25 mouse cellular contexts compared by ENCODE assay signal in the genomic region with DNA sequence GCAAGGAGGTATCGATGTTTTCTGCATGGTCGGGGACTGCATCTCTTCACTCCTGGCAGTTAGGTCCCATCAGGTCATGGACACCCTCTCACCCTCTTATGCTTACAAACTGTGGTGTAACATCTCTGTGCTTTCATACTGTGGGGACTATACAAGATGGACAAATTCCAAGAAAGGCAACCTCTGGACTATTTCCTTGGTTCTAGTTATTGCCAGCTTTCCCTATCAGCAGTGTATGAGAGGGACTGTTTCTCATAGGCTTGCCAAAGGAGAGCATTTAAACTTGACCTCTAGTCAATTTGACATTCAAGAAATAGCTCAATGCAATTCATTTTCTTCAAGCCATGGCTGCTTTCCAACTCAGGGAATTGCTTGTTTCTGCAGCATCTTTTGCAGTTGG. TPM values are rescaled to one million over a fixed set of nuclear protein-coding genes. Genes with fewer than 3 reads are reported as not detected.
DNase-seq lines count a peak whose midpoint lies in the region; ATAC-seq and TF ChIP-seq lines count a peak whose summit lies in the region.
"Had no signal": no experiment of that assay in that cellular context is flagged by ENCODE, and none has a peak within 500 bp of the region (broad histone marks: within the 10 kb centered on the region; RNA-seq: fewer than 3 reads in every experiment).

No protein-coding gene starts in this region.

- H3K9ac ChIP-seq in lung, embryonic 14.5 days: no peak overlapping the region
- no peak overlapping the region for H3K9ac ChIP-seq in intestine, embryonic 15.5 days
- H3K9ac ChIP-seq: embryonic facial prominence, embryonic 12.5 days; embryonic facial prominence, embryonic 15.5 days; forebrain, postnatal 0 days; hindbrain, embryonic 12.5 days; hindbrain, embryonic 15.5 days had no signal

- DNase-seq in heart, embryonic 10.5 days (ENCODE audit: low spot score): peak; percentile 9
- no peak for DNase-seq in heart, adult 11 months
- peak; percentile 39 for DNase-seq in lung, embryonic 14.5 days
- no peak for DNase-seq in lung, postnatal 14 days
- no peak for DNase-seq in T-cell, adult 2 months (ENCODE audit: low spot score)
- no peak for DNase-seq in Muller cell, postnatal 12 days (ENCODE audit: inconsistent ontology term)
- DNase-seq: adrenal gland, adult 8-10 months; B cell, adult 2 months; cerebellum, adult 18-20 months; cerebellum, adult 9-10 months; cerebellum, postnatal 14 days; forebrain, postnatal 0 days; gastrocnemius, postnatal 25 days; heart, adult 2 months; kidney, adult 11 months had no signal

- no peak for TF ChIP-seq CTCF in lung, embryonic 14.5 days (IDR thresholded peaks at IDR 0.05; ENCODE audit: low read depth)
- TF ChIP-seq CTCF in small intestine, adult 2 months (IDR thresholded peaks at IDR 0.05; ENCODE audit: extremely low read depth, insufficient read length, insufficient replicate concordance, low read depth, low read length): no peak

- no peak overlapping the region for H3K27ac ChIP-seq in heart, embryonic 10.5 days
- no peak overlapping the region for H3K27ac ChIP-seq in lung, embryonic 14.5 days (ENCODE audit: low read depth)
- H3K27ac ChIP-seq in intestine, embryonic 15.5 days: no peak overlapping the region
- H3K27ac ChIP-seq in small intestine, adult 2 months (ENCODE audit: insufficient read depth, low read depth, low read length): peak overlapping the region; percentile 85
- H3K27ac ChIP-seq: embryonic facial prominence, embryonic 12.5 days; embryonic facial prominence, embryonic 15.5 days; heart, adult 2 months; hindbrain, embryonic 12.5 days; hindbrain, embryonic 15.5 days had no signal

- ATAC-seq in lung, embryonic 14.5 days (ENCODE audit: insufficient read depth): no peak
- ATAC-seq in intestine, embryonic 15.5 days: peak; percentile 49
- ATAC-seq: forebrain, embryonic 14.5 days; forebrain, postnatal 0 days had no signal

- H3K9me3 ChIP-seq in heart, embryonic 10.5 days: no peaks in the 10 kb centered on the region
- H3K9me3 ChIP-seq in lung, embryonic 14.5 days (ENCODE audit: low read depth, low read length): no peaks in the 10 kb centered on the region
- H3K9me3 ChIP-seq in intestine, embryonic 15.5 days: no peaks in the 10 kb centered on the region
- H3K9me3 ChIP-seq: embryonic facial prominence, embryonic 15.5 days; G1E; hindbrain, embryonic 12.5 days had no signal

- H3K4me2 ChIP-seq in lung, embryonic 14.5 days: no peak overlapping the region
- H3K4me2 ChIP-seq in intestine, embryonic 15.5 days (replicated peaks): no peak overlapping the region
- H3K4me2 ChIP-seq: embryonic facial prominence, embryonic 12.5 days; embryonic facial prominence, embryonic 15.5 days; heart, embryonic 11.5 days; hindbrain, embryonic 12.5 days; hindbrain, embryonic 15.5 days had no signal

- peaks cover 34% of the 10 kb centered on the region for H3K36me3 ChIP-seq in heart, embryonic 10.5 days
- H3K36me3 ChIP-seq in lung, embryonic 14.5 days (ENCODE audit: insufficient read depth): peaks cover 30% of the 10 kb centered on the region
- 0 out of 2 replicates have a peak, but pooled peaks cover 5% of the 10 kb centered on the region for H3K36me3 ChIP-seq in intestine, embryonic 15.5 days
- H3K36me3 ChIP-seq in small intestine, adult 2 months (ENCODE audit: control insufficient read depth, insufficient read depth, low read length): peaks cover 5% of the 10 kb centered on the region

- H3K4me1 ChIP-seq in heart, embryonic 10.5 days: no peaks in the 10 kb centered on the region
- no peaks in the 10 kb centered on the region for H3K4me1 ChIP-seq in lung, embryonic 14.5 days (ENCODE audit: insufficient read depth)
- H3K4me1 ChIP-seq in intestine, embryonic 15.5 days (replicated peaks): no peaks in the 10 kb centered on the region
- peaks cover 14% of the 10 kb centered on the region; the same call in 1 of the 2 replicates for H3K4me1 ChIP-seq in small intestine, adult 2 months (ENCODE audit: control insufficient read depth, insufficient read depth, insufficient read length, low read length)
- H3K4me1 ChIP-seq: embryonic facial prominence, embryonic 12.5 days; embryonic facial prominence, embryonic 15.5 days; hindbrain, embryonic 12.5 days; hindbrain, embryonic 15.5 days had no signal

- no peaks in the 10 kb centered on the region for H3K27me3 ChIP-seq in heart, embryonic 10.5 days (ENCODE audit: insufficient read depth, poor library complexity, severe bottlenecking)
- no peaks in the 10 kb centered on the region for H3K27me3 ChIP-seq in lung, embryonic 14.5 days (ENCODE audit: insufficient read depth, low read length)
- no peaks in the 10 kb centered on the region for H3K27me3 ChIP-seq in intestine, embryonic 15.5 days (replicated peaks)
- no peaks in the 10 kb centered on the region for H3K27me3 ChIP-seq in small intestine, adult 2 months (ENCODE audit: control insufficient read depth, insufficient read depth, low read length)
- H3K27me3 ChIP-seq: CH12.LX; embryonic facial prominence, embryonic 12.5 days; embryonic facial prominence, embryonic 15.5 days; hindbrain, embryonic 12.5 days; hindbrain, embryonic 15.5 days had no signal

- WGBS in heart, embryonic 10.5 days: 95% methylated on average over 2 of the region's 2 CpGs
- 89% methylated on average over 2 of the region's 2 CpGs for WGBS in lung, embryonic 14.5 days
- WGBS in intestine, embryonic 15.5 days: 86% methylated on average over 2 of the region's 2 CpGs
- WGBS in small intestine, adult 2 months: 33% methylated on average over 2 of the region's 2 CpGs

- no peak for TF ChIP-seq POLR2A in small intestine, adult 2 months (IDR thresholded peaks at IDR 0.05; ENCODE audit: low read depth, low read length)

- H3K4me3 ChIP-seq in heart, embryonic 10.5 days: no peak overlapping the region
- H3K4me3 ChIP-seq in lung, embryonic 14.5 days (ENCODE audit: low read depth, low read length): no peak overlapping the region
- no peak overlapping the region for H3K4me3 ChIP-seq in intestine, embryonic 15.5 days (replicated peaks)
- no peak overlapping the region for H3K4me3 ChIP-seq in small intestine, adult 2 months (ENCODE audit: low read depth, low read length)
- H3K4me3 ChIP-seq: embryonic facial prominence, embryonic 12.5 days; embryonic facial prominence, embryonic 15.5 days; heart, adult 2 months; hindbrain, embryonic 12.5 days; hindbrain, embryonic 15.5 days had no signal

RNA-seq across cellular contexts. Expression of gene Pccb, which starts 43.4 kb away (rescaled TPM):
- 15.7 and 19.0 TPM in 2 replicates for polyA plus RNA-seq in heart, embryonic 10.5 days (2016; fragmentation: Nextera tagmentation; extraction: Ambion mirVana)
- polyA plus RNA-seq in lung, embryonic 14.5 days (2014; fragmentation: Nextera tagmentation; extraction: Ambion mirVana): 22.3 and 22.4 TPM in 2 replicates
- 25.1 and 25.5 TPM in 2 replicates for polyA plus RNA-seq in intestine, embryonic 15.5 days (2015; fragmentation: Nextera tagmentation; extraction: Ambion mirVana)
- 41.9 and 60.1 TPM in 2 replicates for polyA plus RNA-seq in small intestine, adult 2 months (2012; rRNA removed)

Comparison
In these comparisons a context has a peak if more than half of its experiments do, and no peak if none do; other contexts are left out.
1. DNase-seq: peak in heart, embryonic 10.5 days (single experiment) and lung, embryonic 14.5 days (single experiment); none in heart, adult 11 months (single experiment), lung, postnatal 14 days (single experiment), T-cell, adult 2 months (single experiment) and Muller cell, postnatal 12 days (single experiment).